ENCODE assay signal across 34 mouse cellular contexts in genomic region chr14:26663851-26664250, GRCm38 (mm10). TPM values are rescaled to one million over a fixed set of nuclear protein-coding genes. Genes with fewer than 3 reads are reported as not detected.
"Had no signal": no experiment of that assay in that cellular context is flagged by ENCODE, and none has a peak within 500 bp of the region (broad histone marks: within the 10 kb centered on the region; RNA-seq: fewer than 3 reads in every experiment).

No protein-coding gene starts in this region.

- H3K4me2 ChIP-seq: limb, embryonic 12.5 days; limb, embryonic 13.5 days; limb, embryonic 15.5 days; liver, embryonic 11.5 days; liver, embryonic 12.5 days; liver, embryonic 13.5 days; liver, embryonic 15.5 days; lung, embryonic 14.5 days; lung, embryonic 15.5 days; midbrain, embryonic 11.5 days; midbrain, embryonic 12.5 days; midbrain, embryonic 13.5 days; midbrain, embryonic 15.5 days; neural tube, embryonic 12.5 days had no signal

- H3K27me3 ChIP-seq: limb, embryonic 12.5 days; limb, embryonic 13.5 days; limb, embryonic 15.5 days; liver, embryonic 12.5 days; liver, embryonic 13.5 days; liver, embryonic 15.5 days; lung, embryonic 15.5 days; megakaryocyte, embryonic 14.5 days; midbrain, embryonic 12.5 days; midbrain, embryonic 13.5 days; midbrain, embryonic 15.5 days; neural tube, embryonic 12.5 days had no signal

- H3K27ac ChIP-seq: limb, embryonic 10.5 days; limb, embryonic 12.5 days; limb, embryonic 13.5 days; limb, embryonic 15.5 days; liver, embryonic 12.5 days; liver, embryonic 13.5 days; liver, embryonic 14.5 days; liver, embryonic 15.5 days; lung, embryonic 15.5 days; macrophage; midbrain, embryonic 10.5 days; midbrain, embryonic 12.5 days; midbrain, embryonic 13.5 days; midbrain, embryonic 15.5 days; neural tube, embryonic 12.5 days had no signal

- H3K4me3 ChIP-seq: limb, embryonic 10.5 days; limb, embryonic 12.5 days; limb, embryonic 13.5 days; limb, embryonic 15.5 days; liver, embryonic 12.5 days; liver, embryonic 13.5 days; liver, embryonic 15.5 days; lung, embryonic 15.5 days; megakaryocyte, embryonic 14.5 days; midbrain, embryonic 10.5 days; midbrain, embryonic 12.5 days; midbrain, embryonic 13.5 days; midbrain, embryonic 15.5 days; myocyte; neural tube, embryonic 12.5 days had no signal

- DNase-seq: left cerebral cortex, postnatal 4 days; liver; liver, embryonic 13.5 days; liver, postnatal 0 days; lung, adult 18-20 months; lung, adult 2 months; lung, embryonic 14.5 days; lung, postnatal 10 days; lung, postnatal 14 days; lung, postnatal 36 days; lung, postnatal 4 days; midbrain, embryonic 14.5 days had no signal

- ATAC-seq: liver, embryonic 12.5 days; liver, postnatal 0 days; lung, postnatal 0 days; midbrain, embryonic 13.5 days; midbrain, embryonic 15.5 days; midbrain, embryonic 16.5 days had no signal

- H3K9me3 ChIP-seq: limb, embryonic 10.5 days; limb, embryonic 12.5 days; limb, embryonic 13.5 days; limb, embryonic 15.5 days; liver, embryonic 12.5 days; liver, embryonic 13.5 days; liver, embryonic 15.5 days; lung, embryonic 15.5 days; megakaryocyte, embryonic 14.5 days; midbrain, embryonic 10.5 days; midbrain, embryonic 12.5 days; midbrain, embryonic 13.5 days; midbrain, embryonic 15.5 days; neural tube, embryonic 12.5 days had no signal

- H3K9ac ChIP-seq: limb, embryonic 12.5 days; limb, embryonic 13.5 days; limb, embryonic 15.5 days; liver, embryonic 12.5 days; liver, embryonic 13.5 days; liver, embryonic 14.5 days; liver, embryonic 15.5 days; liver, postnatal 0 days; lung, embryonic 14.5 days; lung, embryonic 15.5 days; midbrain, embryonic 12.5 days; midbrain, embryonic 13.5 days; midbrain, embryonic 15.5 days; neural tube, embryonic 12.5 days had no signal

RNA-seq across cellular contexts. Expression of gene Dnah12, which starts 29.2 kb away (rescaled TPM):
- polyA plus RNA-seq: limb, embryonic 10.5 days; limb, embryonic 11.5 days; liver, adult 2 months; macrophage; midbrain, embryonic 11.5 days; midbrain, embryonic 12.5 days; myocyte had no signal
